Mouse (Mus musculus) limb, embryonic 14.5 days (tissue): ENCODE measurements at regions not wholly inside any gene's neighbourhood (a gene's known extent, or its start where the extent isn't known, plus 50 kb on each side); places are given as distances from the start of the nearest gene placed in this dataset.

Experiments
- ATAC-seq: fragments of 200-750 bp; cut with Nextera tagmentation; 2 replicates; pipeline ENCODE4 v1.8.0; 2017; ENCODE audit warnings: low read depth, moderate number of reproducible peaks, moderate TSS enrichment; ENCODE audit not compliant: low FRiP score
- DNase-seq: peaks from one replicate; pipeline ENCODE4 v3.0.0-alpha.2; 2015; ENCODE audit warnings: low spot score
- H3K27ac ChIP-seq: fragments of 300-500 bp; sonication (generic); replicated peaks from 2 replicates; pipeline ENCODE4 v1.5.1; 2014; ENCODE audit warnings: low read depth, mild to moderate bottlenecking, low read length, moderate library complexity, mixed read lengths
- H3K27me3 ChIP-seq: fragments of 300-500 bp; sonication (generic); 2 replicates; pipeline ENCODE4 v1.6.1; 2014; ENCODE audit warnings: low read length, mixed read lengths; ENCODE audit not compliant: control insufficient read depth, insufficient read depth
- H3K36me3 ChIP-seq: fragments of 300-500 bp; sonication (generic); 2 replicates; pipeline ENCODE4 v1.6.1; 2014; ENCODE audit warnings: mild to moderate bottlenecking, low read length, moderate library complexity, mixed read lengths; ENCODE audit not compliant: control insufficient read depth, insufficient read depth
- H3K4me1 ChIP-seq: fragments of 300-500 bp; sonication (generic); 2 replicates; pipeline ENCODE4 v1.6.1; 2014; ENCODE audit warnings: antibody characterized with exemption, low read length, mixed read lengths; ENCODE audit not compliant: control insufficient read depth, insufficient read depth
- H3K4me2 ChIP-seq: fragments of 300-500 bp; sonication (generic); replicated peaks from 2 replicates; pipeline ENCODE4 v1.6.1; 2014; ENCODE audit warnings: low read depth, mild to moderate bottlenecking, low read length, moderate library complexity; ENCODE audit not compliant: severe bottlenecking
- H3K4me3 ChIP-seq: fragments of 300-500 bp; sonication (generic); replicated peaks from 2 replicates; pipeline ENCODE4 v1.5.1; 2014; ENCODE audit warnings: low read length
- H3K9ac ChIP-seq: fragments of 300-500 bp; sonication (generic); 2 replicates; pipeline ENCODE4 v1.6.1; 2014; ENCODE audit warnings: mild to moderate bottlenecking, low read depth, low read length, moderate library complexity; ENCODE audit not compliant: severe bottlenecking
- H3K9me3 ChIP-seq: fragments of 300-500 bp; sonication (generic); 2 replicates; pipeline ENCODE4 v1.6.1; 2016; ENCODE audit warnings: low read length; ENCODE audit not compliant: control insufficient read depth
- POLR2A ChIP-seq: fragments of 200-500 bp; IDR thresholded peaks from 2 replicates; pipeline ENCODE4 v1.8.0; 2012; ENCODE audit warnings: inconsistent platforms, mild to moderate bottlenecking, moderate library complexity, borderline replicate concordance; ENCODE audit not compliant: insufficient read depth, insufficient read length; ENCODE audit errors: extremely low read depth
- WGBS: fragments of 180-500 bp; shearing (Covaris S2); extraction: QIAGEN DNeasy Blood & Tissue Kit; methylation state at CpG from one replicate; pipeline ENCODE4 v1.1.7; 2014; 5-methylcytosine and 5-hydroxymethylcytosine counted together

DNA sequence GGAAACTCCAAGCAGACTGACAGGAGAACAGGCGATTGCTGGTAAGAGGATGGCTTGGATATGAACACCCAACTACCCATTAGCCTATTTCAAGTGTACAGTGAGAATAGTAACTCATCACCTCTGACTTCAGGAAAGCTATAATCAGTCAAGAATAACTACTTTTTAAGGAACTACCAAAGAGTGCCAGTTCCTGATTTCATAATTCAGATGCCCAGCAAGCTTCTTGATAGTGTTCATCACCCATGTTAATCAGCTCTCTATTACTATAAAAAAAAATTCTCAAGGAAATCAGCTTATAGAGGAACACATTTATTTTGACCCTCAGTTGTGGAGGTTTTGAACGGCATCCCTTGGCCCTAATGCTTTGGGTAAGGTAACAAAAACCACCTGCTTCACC, 332.7 kb downstream of the Mllt3 start:
- no peak for DNase-seq
- ATAC-seq, result no peak
- Histone ChIP-seq H3K36me3 (no peaks in the 10 kb centered on the region), H3K27ac (no peak overlapping the region), H3K4me1 (no peaks in the 10 kb centered on the region), H3K4me2 (no peak overlapping the region), H3K27me3 (no peaks in the 10 kb centered on the region), H3K9ac (no peak overlapping the region), H3K9me3 (no peaks in the 10 kb centered on the region), H3K4me3 (no peak overlapping the region)
- WGBS, result 68% methylated on average over 2 of the region's 2 CpGs
- no peak for TF ChIP-seq POLR2A

GRCm38 (mm10) chr4:87699586-87699985, 333.6 kb downstream of the Mllt3 start:
- Histone ChIP-seq H3K36me3 (no peaks in the 10 kb centered on the region), H3K9ac (no peak overlapping the region), H3K27ac (no peak overlapping the region), H3K4me1 (no peaks in the 10 kb centered on the region), H3K27me3 (no peaks in the 10 kb centered on the region), H3K4me2 (no peak overlapping the region), H3K9me3 (no peaks in the 10 kb centered on the region), H3K4me3 (no peak overlapping the region)
- no peak for TF ChIP-seq POLR2A
- ATAC-seq (no peak), DNase-seq (no peak)
- 46% methylated on average over 4 of the region's 4 CpGs for WGBS

- Histone ChIP-seq H3K4me3 (no peak overlapping the region), H3K9me3 (no peaks in the 10 kb centered on the region), H3K9ac (no peak overlapping the region), H3K4me1 (no peaks in the 10 kb centered on the region), H3K36me3 (no peaks in the 10 kb centered on the region), H3K27ac (no peak overlapping the region), H3K27me3 (no peaks in the 10 kb centered on the region), H3K4me2 (no peak overlapping the region)
- no peak for TF ChIP-seq POLR2A
- WGBS, result 37% methylated on average over 3 of the region's 3 CpGs
- ATAC-seq (no peak), DNase-seq (no peak)
These were observed 334.4 kb downstream of the Mllt3 start for GRCm38 (mm10) chr4:87698750-87699149.

DNA sequence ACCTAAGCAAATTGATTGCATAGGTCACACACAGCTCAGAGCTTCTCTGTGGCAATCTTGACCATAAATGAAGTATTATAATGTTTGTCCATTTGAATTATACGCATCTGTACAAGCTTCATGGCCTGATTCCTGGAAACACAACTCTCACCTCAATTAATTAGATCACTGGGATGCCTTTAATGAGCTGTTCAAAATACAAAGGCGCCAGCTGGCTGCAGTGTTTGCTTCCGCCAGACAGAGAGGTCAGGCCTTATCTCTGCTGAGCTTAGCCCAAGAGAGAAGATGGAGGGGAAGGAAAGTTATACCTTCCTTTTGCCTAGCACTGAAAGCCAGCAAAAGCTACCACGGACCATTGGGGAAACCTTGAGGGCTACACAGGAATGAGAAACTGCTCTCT, 336.2 kb downstream of the Mllt3 start:
- no peak for TF ChIP-seq POLR2A
- no peaks in the 10 kb centered on the region for H3K27me3 ChIP-seq
- H3K4me1 ChIP-seq, result no peaks in the 10 kb centered on the region
- no peak overlapping the region for H3K9ac ChIP-seq
- 71% methylated on average over 4 of the region's 4 CpGs for WGBS
- no peaks in the 10 kb centered on the region for H3K9me3 ChIP-seq
- H3K36me3 ChIP-seq, result no peaks in the 10 kb centered on the region
- no peak overlapping the region for H3K4me2 ChIP-seq
- no peak for ATAC-seq
- no peak overlapping the region for H3K27ac ChIP-seq
- no peak overlapping the region for H3K4me3 ChIP-seq
- no peak for DNase-seq

GRCm38 (mm10) chr4:87695811-87696210, 337.4 kb downstream of the Mllt3 start:
- no peak for ATAC-seq
- no peak for TF ChIP-seq POLR2A

DNA sequence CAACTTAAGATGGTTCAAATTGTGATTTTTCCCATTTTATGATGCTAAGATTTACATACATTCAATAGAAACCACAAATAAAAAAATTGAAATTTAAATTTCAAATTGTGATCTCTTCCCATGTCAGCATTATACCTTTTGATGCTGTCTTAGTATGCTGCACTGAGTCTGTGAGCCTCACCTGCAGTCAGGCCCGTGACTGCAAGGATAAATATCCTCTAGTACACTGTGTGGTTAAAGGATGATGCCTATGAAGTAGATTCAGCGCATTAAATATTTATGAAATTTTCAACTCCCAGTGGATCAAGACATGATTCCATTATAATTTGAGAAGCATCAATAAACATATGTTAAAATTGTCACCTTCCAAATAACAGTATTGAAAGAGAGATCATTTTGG, 340.4 kb downstream of the Mllt3 start:
- Histone ChIP-seq H3K27me3 (no peaks in the 10 kb centered on the region), H3K4me2 (no peak overlapping the region), H3K9ac (no peak overlapping the region), H3K9me3 (no peaks in the 10 kb centered on the region), H3K4me3 (no peak overlapping the region), H3K27ac (no peak overlapping the region), H3K4me1 (no peaks in the 10 kb centered on the region), H3K36me3 (no peaks in the 10 kb centered on the region)
- ATAC-seq (no peak), DNase-seq (no peak)
- no peak for TF ChIP-seq POLR2A
- 94% methylated on average over 2 of the region's 2 CpGs for WGBS

More at GRCm38 (mm10) chr4:87695811-87696210, 337.4 kb downstream of the Mllt3 start:
- Histone ChIP-seq H3K27me3 (no peaks in the 10 kb centered on the region), H3K9me3 (no peaks in the 10 kb centered on the region), H3K4me2 (no peak overlapping the region), H3K27ac (no peak overlapping the region), H3K4me3 (no peak overlapping the region), H3K36me3 (no peaks in the 10 kb centered on the region), H3K4me1 (no peaks in the 10 kb centered on the region), H3K9ac (no peak overlapping the region)
- DNase-seq, result no peak
- WGBS, result 93% methylated on average over 5 of the region's 5 CpGs
